In genomic region chr5:66112059-66112458, GRCm38 (mm10) we compare ENCODE assay signal across 8 mouse cellular contexts.
DNase-seq lines count a peak whose midpoint lies in the region; ATAC-seq and TF ChIP-seq lines count a peak whose summit lies in the region.

No protein-coding gene starts in this region.

- no peak for TF ChIP-seq CTCF in lung, adult 2 months (IDR thresholded peaks at IDR 0.05; ENCODE audit: insufficient read depth, low read length)

- H3K9me3 ChIP-seq in intestine, embryonic 14.5 days (ENCODE audit: control insufficient read depth, low read length): no peaks in the 10 kb centered on the region
- no peaks in the 10 kb centered on the region for H3K9me3 ChIP-seq in forebrain, embryonic 10.5 days

- no peaks in the 10 kb centered on the region for H3K27me3 ChIP-seq in intestine, embryonic 14.5 days (replicated peaks; ENCODE audit: control insufficient read depth, insufficient read depth, low read length)
- H3K27me3 ChIP-seq in forebrain, embryonic 10.5 days (ENCODE audit: poor library complexity, severe bottlenecking): no peaks in the 10 kb centered on the region

- 54% methylated on average over 8 of the region's 8 CpGs for WGBS in intestine, embryonic 14.5 days
- 27% methylated on average over 8 of the region's 8 CpGs for WGBS in lung, adult 2 months
- 86% methylated on average over 8 of the region's 8 CpGs for WGBS in forebrain, embryonic 10.5 days

- H3K4me2 ChIP-seq in intestine, embryonic 14.5 days (ENCODE audit: low read length): no peak overlapping the region

- peak; percentile 22 for DNase-seq in gastrocnemius, adult 18-20 months (ENCODE audit: low spot score)
- no peak for DNase-seq in gastrocnemius, postnatal 4 days (ENCODE audit: low spot score in 2 of 2)
- DNase-seq in T-cell, adult 2 months (ENCODE audit: low spot score): peak; percentile 5
- no peak for DNase-seq in intestine, embryonic 14.5 days (ENCODE audit: low spot score)
- peak; percentile 59 for DNase-seq in lung, adult 2 months
- DNase-seq in thymus, postnatal 36 days: peak; percentile 3 to 12
- DNase-seq in forebrain, embryonic 10.5 days (ENCODE audit: extremely low spot score, low spot score): no peak
- DNase-seq in layer of hippocampus, postnatal 10 days (ENCODE audit: low spot score in 2 of 2): no peak

- H3K9ac ChIP-seq in intestine, embryonic 14.5 days (ENCODE audit: low read length): no peak overlapping the region

- peak overlapping the region; percentile 2; the same call in 1 of the 2 replicates for H3K27ac ChIP-seq in intestine, embryonic 14.5 days (ENCODE audit: low read depth)
- no peak overlapping the region for H3K27ac ChIP-seq in forebrain, embryonic 10.5 days

- no peak overlapping the region for H3K4me3 ChIP-seq in intestine, embryonic 14.5 days (ENCODE audit: low read depth, low read length)
- H3K4me3 ChIP-seq in lung, adult 2 months (replicated peaks; ENCODE audit: extremely low read depth, low read depth, low read length): no peak overlapping the region
- H3K4me3 ChIP-seq in forebrain, embryonic 10.5 days: no peak overlapping the region

- ATAC-seq in intestine, embryonic 14.5 days (replicated peaks; ENCODE audit: low FRiP score, low TSS enrichment, low read depth): 0 out of 2 replicates have a peak, but pooled peaks have one; percentile 57

- no peaks in the 10 kb centered on the region for H3K36me3 ChIP-seq in intestine, embryonic 14.5 days (ENCODE audit: control insufficient read depth, insufficient read depth, low read length)
- H3K36me3 ChIP-seq in forebrain, embryonic 10.5 days (replicated peaks): no peaks in the 10 kb centered on the region

- TF ChIP-seq POLR2A in lung, adult 2 months (IDR thresholded peaks at IDR 0.05; ENCODE audit: borderline replicate concordance, extremely low read depth, low read depth, low read length): peak; percentile 12; the same call in 1 of the 2 replicates

- H3K4me1 ChIP-seq in intestine, embryonic 14.5 days (replicated peaks; ENCODE audit: control insufficient read depth, insufficient read depth, low read length): 0 out of 2 replicates have a peak, but pooled peaks cover 2% of the 10 kb centered on the region
- H3K4me1 ChIP-seq in lung, adult 2 months (ENCODE audit: control insufficient read depth, insufficient read depth, low read length): peaks cover 5% of the 10 kb centered on the region
- H3K4me1 ChIP-seq in forebrain, embryonic 10.5 days: peaks cover 8% of the 10 kb centered on the region; the same call in 1 of the 2 replicates

Comparison
In these comparisons a context has a peak if more than half of its experiments do, and no peak if none do; other contexts are left out.
1. DNase-seq: peak in gastrocnemius, adult 18-20 months (single experiment), T-cell, adult 2 months (single experiment), lung, adult 2 months (single experiment) and thymus, postnatal 36 days (2 of 2); none in gastrocnemius, postnatal 4 days (0 of 2), intestine, embryonic 14.5 days (single experiment), forebrain, embryonic 10.5 days (single experiment) and layer of hippocampus, postnatal 10 days (0 of 2).